Mouse (Mus musculus) ovary, postnatal 10 days (tissue): ENCODE results near the gene Rangrf.
"Not testable (repeated sequence)": the region's sequence is repeated elsewhere in the genome, so short reads cannot be mapped to it uniquely, and the experiment has no call there.

Experiments used
- DNase-seq: peaks from one replicate; pipeline ENCODE4 v3.0.0; 2022; ENCODE audit warnings: low spot score

Rangrf gene

GRCm38 (mm10) chr11:68975085-68975484 lies at the start of gene Rangrf:
Gene Rangrf (minus strand): TSS chr11:68975185.
- no peak for DNase-seq

DNA sequence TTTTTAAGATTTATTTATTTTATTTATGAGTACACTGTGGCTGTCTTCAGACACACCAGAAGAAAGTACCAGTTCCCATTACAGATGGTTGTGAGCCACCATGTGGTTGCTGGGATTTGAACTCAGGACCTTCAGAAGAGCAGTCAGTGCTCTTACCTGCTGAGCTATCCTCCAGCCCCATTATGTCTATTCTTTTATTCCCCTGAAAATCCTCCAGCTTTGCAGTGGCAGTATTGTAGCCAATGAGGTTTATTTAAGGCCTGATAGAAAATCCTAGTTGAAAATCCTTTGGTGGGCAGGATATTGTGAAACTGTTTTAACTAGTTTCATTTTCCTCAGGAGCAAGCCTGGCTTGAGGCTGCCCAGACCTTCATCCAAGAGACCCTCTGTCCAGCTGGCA lies 45.7 kb upstream of the Rangrf start:
- DNase-seq, result no peak

DNA sequence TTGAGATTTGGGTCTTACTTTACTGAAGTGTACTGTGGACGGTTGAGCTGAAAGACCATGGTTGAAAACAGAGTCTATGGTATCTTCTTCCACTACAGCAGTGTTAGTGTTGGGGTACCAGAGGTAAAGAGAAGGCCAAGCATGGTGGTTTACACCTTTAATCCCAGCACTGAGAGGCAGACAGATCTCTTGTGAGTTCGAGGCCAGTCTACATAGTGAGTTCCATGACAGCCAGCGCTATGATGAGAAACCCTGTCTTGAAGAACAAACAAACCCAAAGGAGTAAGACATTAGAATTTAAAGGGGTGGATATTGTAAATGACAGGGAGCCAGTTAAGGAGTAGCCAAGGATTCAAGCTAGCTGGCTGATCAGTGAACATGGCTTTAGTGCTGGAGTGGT lies 41.8 kb upstream of the Rangrf start:
- DNase-seq, result no peak

DNA sequence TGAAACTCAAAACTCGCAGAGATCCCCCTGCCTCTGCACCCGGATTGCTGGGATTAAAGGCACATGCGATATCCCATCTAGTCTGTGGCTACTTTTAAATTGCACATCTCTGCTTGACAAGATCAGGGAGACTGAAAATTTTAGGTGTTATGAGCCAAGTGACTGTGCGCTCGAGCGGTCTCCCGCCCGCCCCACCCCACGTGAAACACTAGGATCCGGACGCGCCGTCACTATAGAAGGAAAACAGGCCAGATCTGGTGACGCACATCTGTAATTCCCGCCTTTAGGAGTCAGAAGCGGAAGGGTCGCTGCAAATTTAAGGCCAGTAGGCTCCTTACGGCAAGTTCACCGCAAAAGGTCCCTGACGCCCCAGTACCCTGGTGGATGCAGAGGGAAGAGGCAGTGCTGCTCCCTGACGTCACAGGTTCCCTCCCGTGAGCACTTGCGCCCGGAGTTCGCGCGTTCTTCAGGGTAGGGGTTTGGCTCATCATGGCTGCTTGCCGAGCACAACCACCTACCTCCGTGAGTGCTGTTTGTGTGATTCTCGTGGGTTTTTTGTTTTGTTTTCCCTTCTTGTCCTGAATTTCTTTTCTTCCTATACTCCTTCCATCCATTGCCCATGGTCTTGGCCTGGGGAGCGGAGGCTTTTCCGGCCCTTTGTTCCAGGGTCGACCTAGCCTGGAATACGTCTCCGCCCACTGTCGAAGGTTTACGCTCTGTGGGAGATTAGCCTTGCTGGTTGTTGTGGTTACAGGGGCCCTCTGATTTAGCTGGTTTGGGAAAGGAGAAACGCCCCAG lies 40.9 kb upstream of the Rangrf start, which contains the start of gene Ctc1:
TSS of gene Ctc1 (plus strand) at position 268 of the 798 bp plus-strand sequence.
- peak; percentile 73 for DNase-seq

- DNase-seq, result peak; percentile 49
Measured at GRCm38 (mm10) chr11:69012071-69012601, 37.2 kb upstream of the Rangrf start.

- not testable (repeated sequence) for DNase-seq
Measured at GRCm38 (mm10) chr11:69011445-69011844, 36.5 kb upstream of the Rangrf start.

GRCm38 (mm10) chr11:69010400-69011323 lies 35.7 kb upstream of the Rangrf start:
- DNase-seq, result no peak

DNA sequence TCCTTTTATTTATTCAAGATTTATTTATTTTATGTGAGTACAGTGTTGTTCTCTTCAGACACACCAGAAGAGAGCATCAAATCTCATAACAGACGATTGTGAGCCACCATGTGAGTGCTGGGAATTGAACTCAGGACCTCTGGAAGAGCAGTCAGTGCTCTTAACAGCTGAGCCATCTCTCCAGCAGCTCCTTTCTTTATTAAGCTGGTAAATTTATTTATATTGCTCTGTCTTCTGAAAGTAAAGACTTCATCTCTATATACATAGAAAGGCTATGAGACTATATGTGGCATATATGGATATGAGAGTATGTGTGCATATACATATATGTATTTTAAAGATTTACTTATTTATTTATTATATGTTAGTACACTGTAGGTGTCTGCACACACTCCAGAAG lies 34.5 kb upstream of the Rangrf start:
- DNase-seq, result no peak

DNA sequence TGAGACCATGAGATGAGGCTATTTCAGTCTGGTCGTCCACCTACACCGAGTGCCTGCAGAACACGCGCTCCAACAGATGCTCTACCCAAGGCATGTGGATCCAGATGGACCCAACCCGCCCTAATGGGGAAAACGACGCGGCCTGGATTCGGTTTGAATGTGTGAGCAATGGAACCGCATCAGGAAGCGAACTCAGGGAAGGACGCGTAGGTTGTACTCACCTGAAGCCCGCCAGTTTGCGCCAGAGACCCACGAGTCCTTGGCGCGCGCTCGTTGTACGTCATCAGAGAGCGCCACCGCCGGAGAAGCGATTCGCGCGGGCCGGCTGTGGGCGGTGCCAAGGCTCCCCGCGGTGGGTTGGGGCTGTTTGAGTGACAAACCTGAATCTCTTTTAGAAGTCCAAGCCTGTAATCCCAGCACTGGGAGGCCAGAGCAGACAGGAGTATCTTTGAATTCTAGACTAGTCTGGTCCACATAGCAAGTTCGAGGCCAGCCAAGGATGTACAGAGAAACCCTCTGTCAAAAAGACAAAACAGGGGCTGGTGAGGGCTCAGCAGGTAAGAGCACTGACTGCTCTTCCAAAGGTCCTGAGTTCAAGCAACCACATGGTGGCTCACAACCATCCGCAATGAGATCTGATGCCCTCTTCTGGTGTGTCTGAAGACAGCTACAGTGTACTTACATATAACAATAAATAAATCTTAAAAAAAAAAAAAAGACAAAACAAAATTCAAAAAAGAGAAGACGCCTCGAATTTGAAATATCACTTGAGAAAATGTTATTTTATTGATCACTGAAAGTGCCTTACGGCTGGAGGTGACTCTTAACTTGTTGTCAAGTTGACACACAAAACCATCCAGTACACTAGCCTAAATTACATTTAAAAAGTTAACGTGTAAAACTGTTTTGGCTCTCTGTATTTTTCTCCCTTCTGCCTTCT lies 33.5 kb upstream of the Rangrf start, which contains the start of gene Pfas:
TSS of gene Pfas (minus strand) at position 279 of the 940 bp plus-strand sequence.
- peak; percentile 83 for DNase-seq

DNA sequence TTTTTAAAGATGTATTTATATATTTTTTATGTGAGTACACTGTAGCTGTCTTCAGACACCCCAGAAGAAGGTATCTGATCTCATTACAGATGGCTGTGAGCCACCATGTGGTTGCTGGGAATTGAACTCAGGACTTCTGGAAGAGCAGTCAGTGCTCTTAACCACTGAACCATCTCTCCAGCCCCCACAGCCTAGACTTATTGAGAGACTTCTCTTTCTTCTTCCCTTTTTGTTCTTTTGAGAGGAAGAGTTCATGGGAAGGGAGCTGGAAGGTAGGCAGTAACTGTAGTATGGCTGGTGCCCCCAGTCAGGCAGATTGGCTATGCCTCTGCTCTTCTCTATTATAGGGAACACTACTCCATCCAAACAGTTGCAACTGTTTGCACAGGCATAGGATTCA lies 31.6 kb upstream of the Rangrf start:
- DNase-seq, result not testable (repeated sequence)

DNA sequence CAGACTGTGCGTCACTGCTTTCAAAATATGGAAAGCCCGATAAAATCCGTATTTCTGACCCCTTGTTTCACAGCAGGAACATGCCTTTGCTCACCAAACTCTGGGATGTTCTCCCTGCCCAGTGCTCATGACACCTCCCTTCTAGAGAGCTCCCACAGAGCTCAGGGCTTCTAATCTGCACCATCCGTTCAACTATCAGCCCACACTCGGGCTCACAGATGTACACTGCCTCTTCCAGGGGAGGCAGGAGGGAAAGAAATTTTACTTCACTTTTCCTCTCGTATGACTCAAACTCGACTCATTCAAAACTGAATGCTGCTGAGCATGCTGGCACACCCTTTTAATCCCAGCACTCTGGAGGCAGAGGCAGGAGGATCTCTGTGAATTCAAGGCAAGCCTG lies 30.2 kb upstream of the Rangrf start:
- no peak for DNase-seq

- no peak for DNase-seq
Measured at GRCm38 (mm10) chr11:69003592-69003991, 28.6 kb upstream of the Rangrf start.

DNA sequence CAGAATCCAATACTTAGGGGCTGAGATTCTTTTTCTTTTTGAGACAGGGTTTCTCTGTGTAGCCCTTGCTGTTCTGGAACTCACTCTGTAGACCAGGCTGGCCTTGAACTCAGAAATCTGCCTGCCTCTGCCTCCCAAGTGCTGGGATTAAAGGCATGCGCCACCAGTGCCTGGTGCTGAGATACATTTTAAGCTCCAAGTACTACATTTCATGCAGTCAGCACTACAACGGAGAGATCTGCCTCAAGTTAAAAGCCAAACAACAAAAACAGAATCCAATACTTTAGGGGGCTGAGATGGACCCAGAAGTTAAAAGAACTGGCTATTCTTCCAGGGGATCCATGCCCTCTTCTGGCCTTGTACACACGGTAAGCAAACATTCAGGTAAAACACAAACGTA lies 27.8 kb upstream of the Rangrf start:
- DNase-seq, result not testable (repeated sequence)

- no peak for DNase-seq
Measured at GRCm38 (mm10) chr11:68997080-68997479, 22.1 kb upstream of the Rangrf start.

- no peak for DNase-seq
Measured at GRCm38 (mm10) chr11:68994377-68994776, 19.4 kb upstream of the Rangrf start.

DNA sequence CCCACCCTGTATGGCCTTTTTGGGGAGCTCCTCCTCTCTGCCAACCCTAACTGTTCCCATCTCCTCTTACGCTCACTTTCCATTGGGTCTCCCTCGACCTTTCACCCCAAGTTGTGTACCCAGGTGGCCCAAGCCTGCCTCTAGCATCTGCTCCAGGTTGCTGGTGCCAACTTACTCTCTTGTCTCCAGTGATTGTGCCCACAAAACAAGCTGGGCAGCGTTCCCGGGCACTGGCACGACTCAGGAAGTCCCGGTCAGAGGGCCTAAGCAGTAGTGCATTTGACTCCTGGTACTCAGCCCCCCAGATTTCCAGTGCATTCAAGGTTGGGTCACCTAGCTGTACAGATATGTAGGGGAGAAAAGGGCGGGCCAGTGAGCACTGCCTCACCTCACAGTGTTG lies 18.1 kb upstream of the Rangrf start:
- DNase-seq, result no peak

- no peak for DNase-seq
Measured at GRCm38 (mm10) chr11:68988341-68988740, 13.4 kb upstream of the Rangrf start.

DNA sequence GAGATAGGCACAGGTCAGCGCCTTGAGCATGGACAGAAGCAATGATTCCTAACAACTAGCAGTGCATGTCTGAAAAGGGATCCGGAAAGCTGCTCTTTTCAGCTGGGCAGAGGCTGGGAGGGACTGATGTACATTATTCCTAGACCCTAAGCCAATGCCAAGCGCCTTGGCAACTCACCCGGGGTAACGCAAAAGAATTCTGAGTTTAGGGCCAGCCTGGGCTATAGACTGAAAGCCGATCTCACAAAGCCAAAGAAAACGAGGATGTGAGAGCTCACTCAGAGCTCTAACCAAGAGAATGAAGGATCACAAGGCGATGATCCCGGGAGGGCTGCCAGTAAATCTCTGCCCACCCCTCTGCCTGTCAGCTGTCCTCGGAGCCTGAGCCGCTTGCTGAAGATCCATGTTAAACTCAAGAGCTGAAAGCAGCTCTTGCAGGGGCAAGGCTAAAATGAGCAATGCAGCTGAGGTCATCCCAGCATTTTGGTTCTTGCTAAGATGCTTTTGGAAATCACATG lies 12.4 kb upstream of the Rangrf start:
- no peak for DNase-seq

DNA sequence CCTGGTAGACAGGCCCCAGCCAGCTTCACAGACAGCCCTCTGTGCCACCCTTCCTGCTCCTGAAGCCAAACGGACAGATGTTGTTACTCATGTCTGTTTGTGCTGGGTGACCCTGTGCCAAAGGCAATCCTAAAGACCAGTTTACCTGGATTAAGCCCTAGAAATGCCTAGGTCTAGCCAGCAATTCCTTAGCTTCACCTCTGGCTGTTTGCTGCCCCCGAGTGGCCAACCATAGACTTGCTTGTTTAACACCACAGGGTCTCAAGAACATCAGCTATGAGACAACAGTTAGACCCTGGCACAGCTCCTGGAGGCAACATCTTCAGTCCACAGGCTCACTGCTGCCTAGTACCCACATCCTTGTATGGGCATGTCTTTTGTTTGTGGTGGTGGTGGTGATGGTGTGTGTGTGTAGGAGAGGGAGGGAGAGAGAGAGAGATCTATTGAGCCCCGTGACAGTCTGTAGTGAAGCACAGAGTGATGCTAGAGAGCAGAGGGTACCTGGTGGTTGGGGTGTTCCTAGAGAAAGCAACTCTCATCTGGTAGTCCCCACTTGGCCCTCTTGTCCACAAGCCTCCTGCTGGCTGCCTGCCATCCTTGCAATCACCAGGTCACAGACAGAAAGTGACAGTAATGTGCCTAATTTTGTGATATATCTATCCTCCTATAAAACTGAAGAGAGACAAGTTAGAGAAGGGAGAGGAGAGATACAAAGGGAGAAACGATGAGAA lies 7.8 kb upstream of the Rangrf start:
- DNase-seq, result peak; percentile 59

- DNase-seq, result no peak
Measured at GRCm38 (mm10) chr11:68980919-68981318, 5.9 kb upstream of the Rangrf start.
